Mouse (Mus musculus) spleen, postnatal 4 days (tissue): ENCODE measurements at regions not wholly inside any gene's neighbourhood (a gene's known extent, or its start where the extent isn't known, plus 50 kb on each side); places are given as distances from the start of the nearest gene placed in this dataset.

ENCODE experiments used
- DNase-seq, 2 experiments: peaks; one replicate each; pipeline ENCODE4 v3.0.0; 2022; ENCODE audit warnings: low spot score in 2 of 2

- DNase-seq = no peak
These were observed 113.6 kb upstream of the Rgma start for GRCm38 (mm10) chr7:73261750-73262149.

- DNase-seq = no peak
These were observed 112.8 kb upstream of the Rgma start for GRCm38 (mm10) chr7:73262526-73262925.

GRCm38 (mm10) chr7:73269626-73270025 is 105.7 kb upstream of the Rgma start:
- DNase-seq = no peak

- no peak for DNase-seq
These were observed 102.5 kb upstream of the Rgma start for GRCm38 (mm10) chr7:73272787-73273186.

- DNase-seq = no peak
These were observed 99.5 kb upstream of the Rgma start for GRCm38 (mm10) chr7:73275814-73276271.

GRCm38 (mm10) chr7:73278616-73279015 is 96.7 kb upstream of the Rgma start:
- DNase-seq = no peak

GRCm38 (mm10) chr7:73279936-73280445 is 95.3 kb upstream of the Rgma start:
- DNase-seq = no peak

GRCm38 (mm10) chr7:73286244-73286643 is 89.1 kb upstream of the Rgma start:
- no peak for DNase-seq

- no peak for DNase-seq
These were observed 82.0 kb upstream of the Rgma start for GRCm38 (mm10) chr7:73293337-73293736.

- DNase-seq = no peak
These were observed 80.9 kb upstream of the Rgma start for GRCm38 (mm10) chr7:73294399-73294798.

- DNase-seq = no peak
These were observed 72.8 kb upstream of the Rgma start for GRCm38 (mm10) chr7:73302501-73302900.

- DNase-seq = no peak
These were observed 71.5 kb upstream of the Rgma start for GRCm38 (mm10) chr7:73303818-73304217.

- no peak for DNase-seq
These were observed 70.5 kb upstream of the Rgma start for GRCm38 (mm10) chr7:73304799-73305198.

- DNase-seq = no peak
These were observed 69.9 kb upstream of the Rgma start for GRCm38 (mm10) chr7:73305286-73305975.

- no peak for DNase-seq
These were observed 69.0 kb upstream of the Rgma start for GRCm38 (mm10) chr7:73306296-73306695.

GRCm38 (mm10) chr7:73306728-73307127 is 68.6 kb upstream of the Rgma start:
- no peak for DNase-seq

GRCm38 (mm10) chr7:73307586-73308490 is 67.5 kb upstream of the Rgma start:
- no peak for DNase-seq

GRCm38 (mm10) chr7:73308981-73309380 is 66.3 kb upstream of the Rgma start:
- DNase-seq = no peak

GRCm38 (mm10) chr7:73310056-73310455 is 65.3 kb upstream of the Rgma start:
- no peak for DNase-seq

- DNase-seq = no peak
These were observed 64.7 kb upstream of the Rgma start for GRCm38 (mm10) chr7:73310581-73311136.

- DNase-seq = no peak
These were observed 59.8 kb upstream of the Rgma start for GRCm38 (mm10) chr7:73315555-73315954.

GRCm38 (mm10) chr7:73317574-73317973 is 57.7 kb upstream of the Rgma start:
- no peak for DNase-seq
